Mouse (Mus musculus): ENCODE measurements at regions not wholly inside any gene's neighbourhood (a gene's known extent, or its start where the extent isn't known, plus 50 kb on each side); places are given as distances from the start of the nearest gene placed in this dataset.

- H3K9ac ChIP-seq: no peak overlapping the region
- H3K36me3 ChIP-seq: no peaks in the 10 kb centered on the region
- no peak overlapping the region for H3K27ac ChIP-seq
- H3K4me1 ChIP-seq (replicated peaks): peaks cover 5% of the 10 kb centered on the region; the same call in 1 of the 2 replicates
- H3K9me3 ChIP-seq: no peaks in the 10 kb centered on the region
- 78% methylated on average over 3 of the region's 3 CpGs for WGBS
- H3K4me3 ChIP-seq (replicated peaks): no peak overlapping the region
- no peaks in the 10 kb centered on the region for H3K27me3 ChIP-seq (replicated peaks)
- no peak for ATAC-seq
- no peak overlapping the region for H3K4me2 ChIP-seq (replicated peaks)
These were observed 243.6 kb downstream of the Sorl1 start for GRCm38 (mm10) chr9:41880457-41880856.

DNA sequence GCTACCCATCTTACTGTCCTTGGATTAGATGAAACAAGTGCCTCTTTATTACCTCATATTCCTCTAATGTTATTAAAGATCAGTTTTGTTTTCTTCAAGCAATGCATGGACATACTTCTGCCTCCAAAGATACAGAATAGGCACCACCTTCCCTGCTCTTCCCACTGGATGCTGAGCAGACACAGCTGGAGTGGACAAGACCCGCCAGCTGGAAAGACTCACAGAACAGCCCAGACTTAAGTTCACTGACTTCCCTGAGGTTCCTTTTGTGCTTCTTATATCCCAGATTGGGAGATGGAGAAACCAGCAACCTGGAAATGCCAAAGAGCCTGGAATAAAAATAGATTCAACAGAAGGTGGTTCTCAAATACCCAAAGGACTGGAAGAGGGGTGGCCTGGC lies 245.0 kb downstream of the Sorl1 start:
- H3K9ac ChIP-seq: no peak overlapping the region
- no peaks in the 10 kb centered on the region for H3K27me3 ChIP-seq (replicated peaks)
- no peak overlapping the region for H3K4me3 ChIP-seq (replicated peaks)
- H3K27ac ChIP-seq: peak overlapping the region; percentile 66; the same call in 1 of the 2 replicates
- H3K9me3 ChIP-seq: no peaks in the 10 kb centered on the region
- H3K4me1 ChIP-seq (replicated peaks): peaks cover 5% of the 10 kb centered on the region; the same call in 1 of the 2 replicates
- no peaks in the 10 kb centered on the region for H3K36me3 ChIP-seq
- no peak overlapping the region for H3K4me2 ChIP-seq (replicated peaks)
- peak; percentile 46; the same call in 1 of the 2 replicates for ATAC-seq
- 38% methylated on average over 1 of the region's 1 CpGs for WGBS

DNA sequence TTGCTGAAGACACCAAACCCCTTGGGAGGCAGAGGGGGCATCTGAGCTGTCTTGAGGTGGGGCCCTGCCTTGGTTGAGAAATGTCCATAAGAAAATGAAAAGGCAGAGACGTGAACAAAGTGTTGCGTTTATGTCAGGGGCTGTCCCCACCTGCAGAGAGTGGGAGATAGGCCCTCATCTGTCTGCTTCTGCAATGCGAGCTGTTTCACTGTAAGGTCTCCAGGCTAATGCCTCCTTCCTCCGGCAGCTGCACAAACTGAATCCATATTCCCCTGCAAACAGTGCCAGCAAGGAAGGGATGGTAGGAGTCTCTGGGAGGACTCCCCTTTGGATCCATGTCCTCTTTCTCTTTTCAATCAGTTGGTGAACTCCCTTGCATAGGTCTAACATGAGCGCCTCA lies 263.0 kb downstream of the Sorl1 start:
- no peak overlapping the region for H3K9ac ChIP-seq
- ATAC-seq: peak; percentile 50

DNA sequence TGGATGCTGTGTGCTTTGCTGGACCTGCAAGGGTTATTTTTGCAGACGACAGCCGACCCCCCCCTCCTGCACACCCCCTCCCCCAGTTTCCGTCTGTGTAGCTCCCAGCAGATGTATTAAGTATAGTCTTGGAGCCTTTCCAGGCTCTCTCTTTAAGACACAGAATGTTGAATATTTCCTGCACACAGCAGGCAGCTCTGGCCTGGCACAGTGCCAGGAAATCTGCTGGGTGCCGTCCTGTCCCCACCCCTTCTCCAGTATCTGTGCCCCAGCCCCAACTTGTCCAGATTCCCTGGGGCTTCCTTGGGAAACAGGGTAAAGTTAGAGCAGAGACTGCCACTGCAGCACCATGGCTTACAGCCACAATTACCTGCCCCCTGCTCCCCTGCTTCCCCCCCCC lies 263.4 kb downstream of the Sorl1 start:
- peak overlapping the region; percentile 81 for H3K27ac ChIP-seq
- H3K4me2 ChIP-seq (replicated peaks): peak overlapping the region; percentile 34
- 9% methylated on average over 4 of the region's 4 CpGs for WGBS

More for the DNA sequence above, 263.0 kb downstream of the Sorl1 start:
- H3K4me3 ChIP-seq (replicated peaks): no peak overlapping the region
- H3K27ac ChIP-seq: peak overlapping the region; percentile 81
- peaks cover 19% of the 10 kb centered on the region for H3K4me1 ChIP-seq (replicated peaks)
- H3K27me3 ChIP-seq (replicated peaks): no peaks in the 10 kb centered on the region
- H3K36me3 ChIP-seq: no peaks in the 10 kb centered on the region
- peak overlapping the region; percentile 34 for H3K4me2 ChIP-seq (replicated peaks)
- 39% methylated on average over 5 of the region's 5 CpGs for WGBS
- H3K9me3 ChIP-seq: no peaks in the 10 kb centered on the region

DNA sequence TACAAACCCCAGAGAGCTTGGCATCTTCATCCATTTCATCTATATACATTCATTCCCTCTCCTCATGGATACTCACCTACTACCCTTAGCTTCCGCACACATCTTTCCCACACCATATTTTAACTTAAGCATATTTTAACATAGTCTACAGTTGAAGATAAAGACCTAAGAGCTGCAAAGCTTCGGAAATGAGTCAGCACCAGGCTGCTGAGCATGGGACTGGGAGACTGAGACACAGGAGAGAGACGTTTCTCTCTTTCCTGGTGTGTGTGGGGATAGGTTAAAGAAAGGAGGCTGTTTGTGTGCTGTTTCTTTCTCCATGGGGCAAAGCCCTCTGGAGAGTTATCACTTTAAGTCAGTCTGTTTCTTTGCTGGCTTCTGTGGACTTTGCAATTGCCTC lies 264.3 kb downstream of the Sorl1 start:
- H3K4me2 ChIP-seq (replicated peaks): no peak overlapping the region
- 51% methylated on average over 3 of the region's 3 CpGs for WGBS

More for the DNA sequence above, 263.4 kb downstream of the Sorl1 start:
- Histone ChIP-seq H3K4me1 (replicated peaks) (peaks cover 19% of the 10 kb centered on the region), H3K27me3 (replicated peaks) (no peaks in the 10 kb centered on the region), H3K36me3 (no peaks in the 10 kb centered on the region), H3K4me3 (replicated peaks) (no peak overlapping the region), H3K9ac (no peak overlapping the region), H3K9me3 (no peaks in the 10 kb centered on the region)
- peak; percentile 94 for ATAC-seq

DNA sequence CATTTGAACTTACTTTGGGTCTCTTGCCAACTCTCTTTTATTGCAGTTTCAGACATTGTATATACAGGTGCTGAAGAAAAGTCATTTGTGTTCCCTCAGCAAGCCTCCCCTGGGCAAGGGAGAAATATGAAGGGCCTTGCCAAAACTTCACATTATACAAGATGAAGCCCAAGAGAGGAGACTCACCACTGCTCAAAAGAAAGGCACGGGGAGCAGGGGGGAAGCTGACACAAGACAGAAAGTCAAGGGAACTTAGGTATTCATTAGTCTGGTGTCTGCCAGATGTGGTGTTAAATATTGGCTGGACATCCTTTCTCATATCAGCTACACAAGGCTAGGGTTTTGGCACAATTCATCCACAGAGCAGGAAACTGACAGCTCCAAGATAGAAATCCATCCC lies 272.0 kb downstream of the Sorl1 start:
- no peak for ATAC-seq
- 52% methylated on average over 1 of the region's 1 CpGs for WGBS
- Histone ChIP-seq H3K27me3 (replicated peaks) (no peaks in the 10 kb centered on the region), H3K4me3 (replicated peaks) (no peak overlapping the region), H3K27ac (no peak overlapping the region), H3K4me1 (replicated peaks) (no peaks in the 10 kb centered on the region), H3K9me3 (no peaks in the 10 kb centered on the region), H3K4me2 (replicated peaks) (no peak overlapping the region), H3K36me3 (no peaks in the 10 kb centered on the region), H3K9ac (no peak overlapping the region)

More for the DNA sequence above, 264.3 kb downstream of the Sorl1 start:
- H3K4me3 ChIP-seq (replicated peaks): no peak overlapping the region
- no peaks in the 10 kb centered on the region for H3K9me3 ChIP-seq
- no peaks in the 10 kb centered on the region for H3K36me3 ChIP-seq
- ATAC-seq: no peak
- peak overlapping the region; percentile 33 for H3K27ac ChIP-seq
- no peaks in the 10 kb centered on the region for H3K27me3 ChIP-seq (replicated peaks)
- H3K9ac ChIP-seq: no peak overlapping the region
- peaks cover 19% of the 10 kb centered on the region for H3K4me1 ChIP-seq (replicated peaks)

DNA sequence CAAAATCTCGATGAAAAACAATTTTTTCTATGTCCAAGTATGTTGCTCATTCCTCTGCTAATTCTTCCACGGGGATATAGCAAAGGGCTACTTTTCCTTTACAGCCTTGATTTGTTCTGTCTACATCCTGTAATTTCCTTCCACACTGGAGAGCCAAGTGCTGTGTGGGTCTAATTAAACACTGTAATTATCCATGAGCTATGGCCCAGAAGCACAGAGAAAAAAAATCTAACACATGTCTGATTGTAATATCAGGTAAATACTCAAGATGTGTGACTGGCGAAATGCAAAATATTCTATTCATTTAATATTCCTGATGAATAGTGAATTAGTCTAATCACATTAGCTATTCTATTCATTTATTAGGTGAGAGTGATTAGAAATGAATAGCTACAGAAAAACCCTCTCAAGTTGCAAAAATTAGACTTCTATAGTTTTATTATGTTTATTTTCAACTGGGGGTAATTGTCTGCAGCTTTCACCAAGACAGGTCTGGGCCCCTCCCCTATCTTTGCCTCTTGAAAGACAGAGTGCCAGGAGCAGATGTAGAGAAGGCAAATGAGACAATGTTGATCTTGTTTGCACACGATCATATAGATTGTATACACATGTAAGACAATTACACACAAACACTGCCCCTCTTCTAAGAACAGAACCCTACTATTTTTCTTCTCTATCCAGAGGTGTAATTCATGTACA lies 274.3 kb downstream of the Sorl1 start:
- H3K4me3 ChIP-seq (replicated peaks): no peak overlapping the region
- ATAC-seq: no peak
- H3K4me1 ChIP-seq (replicated peaks): no peaks in the 10 kb centered on the region
- no peaks in the 10 kb centered on the region for H3K27me3 ChIP-seq (replicated peaks)
- no peaks in the 10 kb centered on the region for H3K9me3 ChIP-seq
- no peak overlapping the region for H3K27ac ChIP-seq
- no peaks in the 10 kb centered on the region for H3K36me3 ChIP-seq
- no peak overlapping the region for H3K4me2 ChIP-seq (replicated peaks)
- WGBS: 71% methylated on average over 4 of the region's 4 CpGs
- no peak overlapping the region for H3K9ac ChIP-seq

- no peak overlapping the region for H3K4me2 ChIP-seq (replicated peaks)
- no peak overlapping the region for H3K4me3 ChIP-seq (replicated peaks)
- H3K27me3 ChIP-seq (replicated peaks): no peaks in the 10 kb centered on the region
- H3K9me3 ChIP-seq: no peaks in the 10 kb centered on the region
- ATAC-seq: no peak
- no peak overlapping the region for H3K9ac ChIP-seq
- H3K4me1 ChIP-seq (replicated peaks): no peaks in the 10 kb centered on the region
- H3K36me3 ChIP-seq: no peaks in the 10 kb centered on the region
- no peak overlapping the region for H3K27ac ChIP-seq
- WGBS: 84% methylated on average over 3 of the region's 3 CpGs
These were observed 279.5 kb downstream of the Sorl1 start for GRCm38 (mm10) chr9:41844616-41845015.

DNA sequence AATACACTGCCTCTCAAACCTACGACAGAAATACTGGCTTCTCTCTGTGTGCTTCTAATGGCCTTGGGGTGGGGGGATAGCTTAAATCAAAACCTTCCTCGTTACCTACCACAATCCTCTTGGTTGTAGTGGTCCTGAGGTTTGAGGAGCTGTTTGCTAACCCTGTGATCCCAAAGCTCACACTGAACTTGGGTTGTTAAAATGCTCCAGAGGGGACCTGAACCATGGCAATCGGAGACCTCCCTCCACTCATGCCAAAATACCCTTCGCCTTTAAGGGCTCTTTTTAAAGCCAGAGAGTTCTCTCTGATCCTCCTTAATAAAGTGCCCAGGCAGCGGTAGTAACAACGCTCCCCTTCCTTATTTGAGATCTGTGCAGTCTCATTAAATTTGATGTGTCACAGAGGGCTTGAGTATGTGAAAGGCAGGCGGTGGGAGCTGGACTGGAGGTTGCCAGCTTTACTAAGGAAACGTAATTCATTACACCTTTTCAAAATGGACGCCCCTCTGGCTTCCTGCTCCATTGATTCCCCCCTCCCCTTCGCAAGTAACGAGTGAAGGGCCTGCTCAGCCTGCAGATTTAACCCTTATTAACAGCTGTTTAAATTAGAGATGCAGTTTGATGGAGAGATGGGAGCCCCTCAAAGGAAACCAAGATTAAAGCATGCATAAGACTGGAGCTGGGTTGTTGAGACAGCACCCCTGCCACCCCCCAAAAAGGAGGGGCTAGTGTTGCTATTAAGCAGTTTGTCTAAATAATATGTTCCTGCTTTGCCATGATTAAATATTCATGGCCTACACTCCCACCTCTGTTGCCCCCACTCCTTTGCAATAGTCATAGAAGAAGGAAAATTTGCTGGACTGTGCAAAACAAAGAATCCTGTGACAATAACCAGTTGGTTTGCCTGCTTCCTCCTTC lies 289.4 kb downstream of the Sorl1 start:
- Histone ChIP-seq H3K27ac (no peak overlapping the region), H3K9me3 (no peaks in the 10 kb centered on the region), H3K4me1 (replicated peaks) (no peaks in the 10 kb centered on the region), H3K36me3 (no peaks in the 10 kb centered on the region), H3K27me3 (replicated peaks) (no peaks in the 10 kb centered on the region), H3K4me3 (replicated peaks) (no peak overlapping the region), H3K4me2 (replicated peaks) (no peak overlapping the region), H3K9ac (no peak overlapping the region)
- 51% methylated on average over 11 of the region's 11 CpGs for WGBS
- ATAC-seq: no peak

- no peak for ATAC-seq
- no peaks in the 10 kb centered on the region for H3K9me3 ChIP-seq
- no peak overlapping the region for H3K9ac ChIP-seq
- WGBS: 100% methylated on average over 1 of the region's 1 CpGs
- no peaks in the 10 kb centered on the region for H3K4me1 ChIP-seq (replicated peaks)
- no peak overlapping the region for H3K4me3 ChIP-seq (replicated peaks)
- no peaks in the 10 kb centered on the region for H3K27me3 ChIP-seq (replicated peaks)
- H3K4me2 ChIP-seq (replicated peaks): no peak overlapping the region
- no peaks in the 10 kb centered on the region for H3K36me3 ChIP-seq
- no peak overlapping the region for H3K27ac ChIP-seq
These were observed 290.7 kb downstream of the Sorl1 start for GRCm38 (mm10) chr9:41833408-41833807.

GRCm38 (mm10) chr9:41827356-41827755 lies 296.7 kb downstream of the Sorl1 start:
- Histone ChIP-seq H3K4me1 (replicated peaks) (no peaks in the 10 kb centered on the region), H3K9me3 (no peaks in the 10 kb centered on the region), H3K9ac (no peak overlapping the region), H3K36me3 (no peaks in the 10 kb centered on the region), H3K27me3 (replicated peaks) (no peaks in the 10 kb centered on the region), H3K4me2 (replicated peaks) (no peak overlapping the region), H3K27ac (no peak overlapping the region), H3K4me3 (replicated peaks) (no peak overlapping the region)
- 61% methylated on average over 4 of the region's 4 CpGs for WGBS
- no peak for ATAC-seq

DNA sequence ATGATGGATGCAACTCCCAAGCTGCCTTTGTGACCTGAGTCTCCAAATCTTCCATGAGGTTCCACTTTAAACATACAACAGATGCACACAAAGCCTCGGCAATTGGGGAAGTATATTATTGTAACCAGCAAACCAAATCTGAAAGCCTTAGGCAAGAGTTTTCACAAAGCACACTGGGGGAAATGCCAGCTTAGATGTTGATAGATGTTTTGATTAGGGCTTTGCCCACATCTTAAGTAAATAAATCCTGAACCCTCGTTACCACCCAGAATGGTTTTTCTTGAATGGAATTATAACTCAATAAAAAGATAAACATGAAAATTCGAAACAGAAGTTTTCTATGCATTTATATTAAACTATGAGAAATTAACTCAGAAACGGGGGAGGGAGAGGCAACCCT lies 302.7 kb downstream of the Sorl1 start:
- 50% methylated on average over 4 of the region's 4 CpGs for WGBS
- H3K4me3 ChIP-seq (replicated peaks): no peak overlapping the region
- H3K27me3 ChIP-seq (replicated peaks): no peaks in the 10 kb centered on the region
- H3K4me2 ChIP-seq (replicated peaks): no peak overlapping the region
- no peaks in the 10 kb centered on the region for H3K4me1 ChIP-seq (replicated peaks)
- H3K9me3 ChIP-seq: no peaks in the 10 kb centered on the region
- H3K36me3 ChIP-seq: no peaks in the 10 kb centered on the region
- no peak overlapping the region for H3K27ac ChIP-seq
- no peak overlapping the region for H3K9ac ChIP-seq
- no peak for ATAC-seq
